Mouse (Mus musculus) E14TG2a.4 (cell line): ENCODE data around the gene Pafah1b1.

Source experiments
- CTCF ChIP-seq: conservative IDR thresholded peaks from 2 replicates; pipeline ENCODE4 v1.5.1; 2014; ENCODE audit warnings: low read length
- NANOG ChIP-seq: IDR thresholded peaks from 2 replicates; pipeline ENCODE4 v1.6.1; 2014; ENCODE audit warnings: borderline replicate concordance, low read length, mixed read lengths
- POU5F1 ChIP-seq: IDR thresholded peaks from 2 replicates; pipeline ENCODE4 v1.6.1; 2014; ENCODE audit warnings: low read length, borderline replicate concordance

GRCm38 (mm10) chr11:74649647-74650551 is 74.6 kb downstream of the Pafah1b1 start:
- TF ChIP-seq CTCF (no peak), POU5F1 (no peak), NANOG (no peak)
